Mouse (Mus musculus) thymus, adult 2 months (tissue): ENCODE results near the gene Fam131a. TPM values are rescaled to one million over a fixed set of nuclear protein-coding genes. Genes with fewer than 3 reads are reported as not detected.

Experiments used
- DNase-seq: peaks from one replicate; pipeline ENCODE4 v3.0.0; 2021
- H3K27ac ChIP-seq: fragments of 200-500 bp; 2 replicates; pipeline ENCODE4 v1.5.1; 2012; ENCODE audit warnings: low read length, control low read depth; ENCODE audit not compliant: control insufficient read depth, insufficient read depth
- H3K27me3 ChIP-seq: fragments of 200-500 bp; 2 replicates; pipeline ENCODE4 v1.6.1; 2012; ENCODE audit warnings: mild to moderate bottlenecking, low read length, moderate library complexity, mixed read lengths; ENCODE audit not compliant: control insufficient read depth, insufficient read depth
- H3K36me3 ChIP-seq: fragments of 200-500 bp; 2 replicates; pipeline ENCODE4 v1.6.1; 2012; ENCODE audit warnings: mild to moderate bottlenecking, low read length, moderate library complexity; ENCODE audit not compliant: control insufficient read depth, insufficient read depth
- H3K4me1 ChIP-seq: fragments of 200-500 bp; replicated peaks from 2 replicates; pipeline ENCODE4 v1.6.1; 2012; ENCODE audit warnings: low read length; ENCODE audit not compliant: control insufficient read depth, insufficient read depth
- H3K4me3 ChIP-seq: fragments of 200-500 bp; 2 replicates; pipeline ENCODE4 v1.5.1; 2012; ENCODE audit warnings: mild to moderate bottlenecking, low read length, control low read depth, moderate library complexity; ENCODE audit not compliant: control insufficient read depth, insufficient read depth
- CTCF ChIP-seq: fragments of 200-500 bp; IDR thresholded peaks from 2 replicates; pipeline ENCODE4 v1.5.1; 2012; ENCODE audit warnings: mild to moderate bottlenecking, control low read depth, low read length, moderate library complexity, borderline replicate concordance; ENCODE audit not compliant: control insufficient read depth, poor library complexity, insufficient read depth; ENCODE audit errors: extremely low read depth
- POLR2A ChIP-seq: fragments of 200-500 bp; IDR thresholded peaks from 2 replicates; pipeline ENCODE4 v1.6.1; 2012; ENCODE audit warnings: mild to moderate bottlenecking, low read length, control low read depth, moderate library complexity; ENCODE audit not compliant: control insufficient read depth, poor library complexity, insufficient read depth; ENCODE audit errors: extremely low read depth
- WGBS: fragments of 180-500 bp; shearing (Covaris S2); methylation state at CpG from one replicate; pipeline ENCODE4 v1.1.7; 2018; 5-methylcytosine and 5-hydroxymethylcytosine counted together
- polyA plus RNA-seq: library from polyadenylated mRNA; depleted of rRNA; stranded (reverse); fragments of >200 nt; gene quantifications from 2 replicates; pipeline ENCODE4 v1.2.3, GENCODE M21; 2012

Gene Fam131a
- polyA plus RNA-seq, 1 experiment, result 8.9 TPM

GRCm38 (mm10) chr16:20695622-20696323 lies 2.7 kb downstream of the Fam131a start:
- peak overlapping the region; percentile 4 for H3K4me3 ChIP-seq
- no peak overlapping the region for H3K27ac ChIP-seq
- TF ChIP-seq POLR2A (no peak), CTCF (no peak)
- 6% methylated on average over 46 of the region's 46 CpGs for WGBS
- DNase-seq, result peak; percentile 20
- no peaks in the 10 kb centered on the region for H3K36me3 ChIP-seq
- H3K27me3 ChIP-seq, result no peaks in the 10 kb centered on the region; the same call in 1 of the 2 replicates
- peaks cover 14% of the 10 kb centered on the region for H3K4me1 ChIP-seq

DNA sequence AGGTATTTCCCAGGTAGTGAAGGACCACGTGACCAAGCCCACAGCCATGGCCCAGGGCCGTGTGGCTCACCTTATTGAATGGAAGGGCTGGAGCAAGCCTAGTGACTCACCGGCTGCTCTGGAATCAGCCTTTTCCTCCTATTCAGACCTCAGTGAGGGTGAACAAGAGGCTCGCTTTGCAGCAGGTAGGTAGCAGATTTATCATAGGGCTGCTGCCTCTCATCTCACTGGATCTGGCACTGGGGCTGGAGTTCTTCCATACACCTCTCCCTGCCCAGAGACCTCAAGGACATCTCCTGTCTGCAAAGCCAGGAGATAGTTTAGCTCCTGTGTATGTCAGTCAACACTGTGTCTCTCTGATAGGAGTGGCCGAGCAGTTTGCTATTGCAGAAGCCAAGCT lies 6.2 kb downstream of the Fam131a start:
- no peak overlapping the region for H3K4me3 ChIP-seq
- DNase-seq, result no peak
- peaks cover 7% of the 10 kb centered on the region; the same call in 1 of the 2 replicates for H3K4me1 ChIP-seq

DNA sequence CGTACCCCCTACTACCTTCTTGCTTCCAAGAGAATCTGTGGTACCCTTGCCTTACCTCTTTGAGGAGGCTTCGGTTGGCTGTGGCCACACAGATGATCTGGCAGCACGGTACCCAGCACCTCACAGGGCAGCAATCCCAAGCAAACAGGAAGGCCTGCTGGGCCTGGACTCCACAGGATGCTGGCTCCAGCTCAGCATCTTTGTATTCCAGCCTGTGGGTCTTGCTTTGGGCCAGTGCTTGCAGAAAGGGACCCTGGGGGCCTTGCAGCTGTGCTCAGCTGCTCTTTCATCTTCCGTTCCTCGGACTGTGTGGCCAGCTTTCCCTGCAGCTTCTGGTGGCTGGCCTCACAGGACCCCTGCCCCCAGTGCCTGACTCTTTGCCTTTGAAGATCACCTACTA lies 7.0 kb downstream of the Fam131a start:
- H3K27ac ChIP-seq, result no peak overlapping the region
- TF ChIP-seq POLR2A (no peak), CTCF (no peak)
- no peak overlapping the region for H3K4me3 ChIP-seq
- DNase-seq, result no peak
- no peaks in the 10 kb centered on the region for H3K27me3 ChIP-seq
- H3K36me3 ChIP-seq, result no peaks in the 10 kb centered on the region
- WGBS, result 89% methylated on average over 5 of the region's 5 CpGs
- peaks cover 7% of the 10 kb centered on the region; the same call in 1 of the 2 replicates for H3K4me1 ChIP-seq

More for the DNA sequence above, 6.2 kb downstream of the Fam131a start:
- 94% methylated on average over 5 of the region's 5 CpGs for WGBS
- Histone ChIP-seq H3K27ac (no peak overlapping the region), H3K27me3 (no peaks in the 10 kb centered on the region), H3K36me3 (no peaks in the 10 kb centered on the region)
- TF ChIP-seq POLR2A (no peak), CTCF (no peak)

DNA sequence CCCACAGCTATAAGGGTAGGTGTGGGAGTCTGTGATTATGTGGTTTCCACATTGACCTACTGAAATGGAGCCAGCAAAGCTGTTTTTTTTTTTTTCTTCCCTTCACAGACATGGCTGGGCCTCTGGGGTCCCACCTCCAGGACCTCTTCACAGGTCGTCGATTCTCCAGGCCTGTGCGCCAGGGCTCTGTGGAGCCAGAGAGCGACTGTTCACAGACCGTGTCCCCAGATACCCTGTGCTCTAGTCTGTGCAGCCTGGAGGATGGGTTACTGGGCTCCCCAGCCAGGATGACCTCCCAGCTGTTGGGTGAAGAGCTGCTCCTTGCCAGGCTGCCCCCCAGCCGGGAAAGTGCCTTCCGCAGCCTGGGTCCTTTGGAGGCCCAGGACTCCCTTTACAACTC lies 8.3 kb downstream of the Fam131a start:
- Histone ChIP-seq H3K4me1 (0 out of 2 replicates have a peak, but pooled peaks cover 2% of the 10 kb centered on the region), H3K4me3 (no peak overlapping the region), H3K36me3 (no peaks in the 10 kb centered on the region), H3K27me3 (no peaks in the 10 kb centered on the region), H3K27ac (no peak overlapping the region)
- no peak for DNase-seq
- TF ChIP-seq POLR2A, result no peak
- no peak for TF ChIP-seq CTCF
- WGBS, result 87% methylated on average over 7 of the region's 7 CpGs

DNA sequence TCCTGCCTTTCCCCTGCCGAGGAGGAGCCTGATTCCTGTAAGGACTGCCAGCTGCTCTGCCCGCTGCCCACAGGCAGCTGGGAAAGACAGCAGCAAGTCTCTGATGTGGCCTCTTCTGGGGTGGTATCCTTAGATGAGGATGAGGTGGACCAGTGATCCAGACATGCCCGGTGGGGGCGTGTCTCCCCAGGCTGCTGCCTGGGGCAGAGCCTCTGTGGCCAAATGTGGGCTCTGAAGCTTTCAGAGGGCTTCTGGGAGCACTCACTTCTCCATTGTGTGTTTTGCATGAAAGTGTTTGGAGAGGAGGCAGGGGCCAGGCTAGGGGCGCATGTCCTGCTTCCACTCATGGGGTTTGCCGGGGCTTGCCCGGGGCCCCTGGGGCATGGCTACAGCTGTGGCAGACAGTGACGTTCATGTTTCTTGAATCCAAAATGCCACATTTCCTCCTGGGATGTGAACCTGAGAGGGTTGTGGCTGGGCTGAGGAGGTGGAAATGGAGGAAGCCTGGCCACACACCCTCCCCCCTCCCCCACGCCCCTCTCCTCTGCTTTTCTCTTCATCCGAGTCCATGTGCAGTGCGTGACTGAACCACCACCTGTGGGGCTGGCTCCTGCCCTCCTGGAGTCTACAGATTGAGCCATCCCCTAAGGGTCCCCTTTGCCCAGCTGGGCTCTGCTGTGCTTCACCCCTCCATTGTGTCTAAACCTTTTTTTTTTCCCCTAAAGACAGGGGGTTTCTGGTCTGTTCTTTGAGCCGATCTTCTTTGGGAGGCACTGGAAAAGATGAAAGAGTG lies 8.9 kb downstream of the Fam131a start:
- TF ChIP-seq POLR2A, result no peak
- TF ChIP-seq CTCF, result no peak
- 74% methylated on average over 12 of the region's 12 CpGs for WGBS
- H3K4me3 ChIP-seq, result no peak overlapping the region
- H3K27ac ChIP-seq, result no peak overlapping the region
- no peak for DNase-seq
- 0 out of 2 replicates have a peak, but pooled peaks cover 2% of the 10 kb centered on the region for H3K4me1 ChIP-seq
- H3K27me3 ChIP-seq, result no peaks in the 10 kb centered on the region
- H3K36me3 ChIP-seq, result no peaks in the 10 kb centered on the region

GRCm38 (mm10) chr16:20702522-20702893 lies 9.5 kb downstream of the Fam131a start:
- Histone ChIP-seq H3K36me3 (no peaks in the 10 kb centered on the region), H3K27ac (no peak overlapping the region), H3K4me3 (no peak overlapping the region), H3K27me3 (no peaks in the 10 kb centered on the region), H3K4me1 (0 out of 2 replicates have a peak, but pooled peaks cover 2% of the 10 kb centered on the region)
- 50% methylated on average over 8 of the region's 8 CpGs for WGBS
- TF ChIP-seq POLR2A (no peak), CTCF (peak; percentile 72; the same call in 1 of the 2 replicates)
- peak; percentile 45 for DNase-seq

DNA sequence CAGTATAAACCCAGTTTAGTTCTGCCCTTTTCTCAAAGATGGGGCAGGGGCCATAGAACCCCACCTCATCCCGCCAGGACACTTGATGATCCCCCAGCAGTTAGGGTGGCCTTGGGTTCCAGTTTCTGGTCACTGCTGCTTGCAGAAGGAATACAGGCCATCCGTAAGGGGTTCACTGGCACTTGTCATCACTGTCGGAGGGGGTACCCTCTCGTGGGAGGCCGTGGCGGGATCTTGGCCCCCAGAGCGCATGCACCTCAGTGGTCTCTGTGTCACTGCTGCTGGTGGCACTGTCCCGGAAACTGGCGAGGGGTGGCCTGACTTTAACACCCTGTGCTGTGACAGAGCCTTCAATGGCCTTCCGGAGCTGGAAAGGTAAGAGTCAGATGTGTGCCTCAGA lies 10.0 kb downstream of the Fam131a start:
- 93% methylated on average over 10 of the region's 10 CpGs for WGBS

More for the DNA sequence above, 10.0 kb downstream of the Fam131a start:
- no peak for DNase-seq
- no peaks in the 10 kb centered on the region for H3K36me3 ChIP-seq
- no peaks in the 10 kb centered on the region for H3K27me3 ChIP-seq
- TF ChIP-seq POLR2A (no peak), CTCF (no peak)
- H3K27ac ChIP-seq, result no peak overlapping the region
- H3K4me1 ChIP-seq, result 0 out of 2 replicates have a peak, but pooled peaks cover 2% of the 10 kb centered on the region
- H3K4me3 ChIP-seq, result no peak overlapping the region
